Mouse (Mus musculus): Measurements from ENCODE around the gene Plekhh3.

Plekhh3 gene

DNA sequence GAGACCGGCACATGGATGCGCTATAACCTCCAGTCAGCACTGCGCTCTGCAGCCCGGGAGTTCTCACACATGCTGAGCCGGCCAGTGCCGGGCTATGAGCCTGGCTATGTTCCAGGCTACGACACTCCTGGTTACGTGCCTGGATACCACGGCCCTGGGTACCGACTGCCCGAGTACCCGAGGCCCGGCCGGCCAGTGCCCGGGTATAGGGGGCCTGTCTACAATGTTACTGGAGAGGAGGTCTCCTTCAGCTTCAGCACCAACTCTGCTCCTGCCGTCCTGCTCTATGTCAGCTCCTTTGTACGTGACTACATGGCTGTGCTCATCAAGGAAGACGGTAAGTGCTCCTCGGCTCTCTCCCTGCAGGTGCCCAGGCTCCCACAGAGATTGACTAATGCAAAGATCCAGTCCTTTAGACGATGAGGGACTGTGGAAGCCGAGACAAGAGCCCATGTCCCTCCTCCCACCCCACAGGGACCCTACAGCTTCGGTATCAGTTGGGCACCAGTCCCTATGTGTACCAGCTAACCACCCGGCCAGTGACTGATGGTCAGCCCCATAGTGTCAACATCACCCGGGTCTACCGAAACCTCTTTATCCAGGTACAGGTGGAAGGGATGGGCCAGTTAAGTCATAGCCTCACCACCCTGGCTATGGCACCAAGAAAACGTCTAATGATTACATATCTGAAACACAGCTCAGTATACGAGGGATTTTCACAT is 15.5 kb upstream of the Plekhh3 start:
- no peak for DNase-seq (ENCODE audit: low spot score)

DNA sequence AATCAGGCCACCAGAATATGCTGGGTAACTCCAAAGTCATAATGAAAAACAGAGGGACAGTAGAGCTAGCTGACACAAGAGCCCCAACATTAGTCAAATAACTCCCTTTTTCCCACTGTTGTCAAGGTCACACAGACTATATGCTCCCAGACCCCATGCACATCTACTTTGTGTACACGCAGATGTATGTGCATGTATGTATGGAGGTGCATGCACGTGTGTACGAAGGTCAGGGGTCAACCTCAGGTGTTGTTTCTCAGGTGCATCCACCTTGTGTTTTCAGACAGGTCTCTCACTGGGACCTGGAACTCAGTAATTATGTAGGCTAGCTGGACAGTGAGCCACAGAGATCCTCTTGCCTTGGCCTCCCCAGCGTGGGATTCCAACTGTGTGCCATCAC is 14.3 kb upstream of the Plekhh3 start:
- no peak for DNase-seq (ENCODE audit: low spot score)

GRCm38 (mm10) chr11:101184984-101185383 is 13.8 kb upstream of the Plekhh3 start:
- no peak for DNase-seq (ENCODE audit: low spot score)

DNA sequence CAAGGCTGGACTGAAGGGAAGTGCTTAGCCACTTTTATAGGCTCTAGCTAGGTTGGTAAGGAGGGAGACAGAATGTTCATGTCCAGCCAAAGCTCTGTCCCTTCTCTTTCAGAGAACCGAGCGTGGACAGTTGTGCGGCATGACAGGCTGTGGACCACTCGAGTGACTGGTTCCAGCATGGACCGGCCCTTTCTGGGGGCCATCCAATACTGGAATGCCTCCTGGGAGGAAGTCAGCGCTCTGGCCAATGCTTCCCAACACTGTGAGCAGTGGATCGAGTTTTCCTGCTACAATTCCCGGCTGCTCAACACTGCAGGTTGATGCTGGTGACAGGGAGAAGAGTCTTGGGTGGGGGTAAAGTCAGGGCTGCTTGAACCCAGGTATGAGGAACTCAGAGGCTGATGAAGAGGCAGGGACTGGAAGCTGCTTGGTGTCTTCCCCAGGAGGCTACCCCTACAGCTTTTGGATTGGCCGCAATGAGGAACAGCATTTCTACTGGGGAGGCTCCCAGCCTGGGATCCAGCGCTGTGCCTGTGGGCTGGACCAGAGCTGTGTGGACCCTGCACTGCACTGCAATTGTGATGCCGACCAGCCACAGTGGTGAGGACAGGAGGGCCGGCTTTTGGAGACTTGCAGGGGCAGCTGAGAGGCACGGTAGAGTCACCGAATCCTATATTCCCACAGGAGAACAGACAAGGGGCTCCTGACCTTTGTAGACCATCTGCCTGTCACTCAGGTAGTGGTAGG is 11.8 kb upstream of the Plekhh3 start:
- no peak for DNase-seq (ENCODE audit: low spot score)

DNA sequence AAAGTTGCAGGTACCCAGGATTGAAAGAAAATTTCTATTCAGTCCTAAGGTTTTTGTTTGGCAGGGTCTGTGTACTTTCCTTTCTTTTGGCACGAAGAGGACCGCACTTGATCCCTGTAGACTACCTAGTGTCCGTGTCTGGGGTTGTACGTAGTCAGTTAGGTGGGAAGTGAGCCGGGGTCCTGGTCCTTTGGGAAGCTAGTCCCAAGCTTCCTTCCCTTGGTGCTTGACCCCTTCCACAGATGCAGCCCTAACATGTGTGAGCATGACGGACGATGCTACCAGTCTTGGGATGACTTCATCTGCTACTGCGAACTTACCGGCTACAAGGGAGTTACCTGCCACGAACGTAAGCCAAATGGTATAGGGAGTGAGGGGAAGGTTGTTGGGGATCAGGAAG is 10.8 kb upstream of the Plekhh3 start:
- no peak for DNase-seq (ENCODE audit: low spot score)

DNA sequence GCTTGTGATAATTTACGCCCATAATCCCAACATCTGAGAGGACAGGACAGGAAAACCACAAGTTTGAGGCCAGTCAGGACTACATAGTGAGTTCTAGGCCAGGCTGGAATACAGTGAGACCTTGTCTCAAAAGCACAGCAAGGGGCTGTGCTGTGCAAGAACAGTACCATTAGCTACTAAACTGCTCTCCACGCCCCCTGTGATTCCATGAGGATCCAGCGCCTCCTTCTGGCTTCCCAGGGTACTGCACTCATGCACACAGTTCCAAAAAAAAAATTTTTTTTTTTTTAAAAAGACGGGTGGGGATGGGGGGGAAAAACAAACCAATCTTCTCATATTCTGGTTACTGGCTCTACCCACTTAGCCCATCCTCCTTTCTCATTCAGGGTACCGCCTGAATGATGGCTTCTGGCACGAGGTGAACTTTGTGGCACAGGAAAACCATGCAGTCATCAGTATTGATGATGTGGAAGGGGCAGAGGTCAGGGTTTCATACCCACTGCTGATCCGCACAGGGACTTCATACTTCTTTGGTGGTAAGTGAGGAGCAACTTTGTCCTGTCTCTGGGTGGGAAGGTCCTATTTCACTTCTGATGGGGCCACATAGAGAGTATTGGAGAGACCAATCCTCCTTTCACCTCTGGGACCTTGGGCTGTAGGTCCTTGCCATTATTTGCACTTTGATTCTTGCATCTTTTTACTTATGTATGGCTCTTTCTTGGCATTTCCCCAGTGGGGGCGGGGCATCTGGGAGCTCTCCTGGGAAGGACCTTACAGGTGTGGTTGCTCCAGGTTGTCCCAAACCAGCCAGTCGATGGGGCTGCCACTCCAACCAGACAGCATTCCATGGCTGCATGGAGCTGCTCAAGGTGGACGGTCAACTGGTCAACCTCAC is 9.9 kb upstream of the Plekhh3 start:
- DNase-seq (ENCODE audit: low spot score): no peak

GRCm38 (mm10) chr11:101180261-101180660 is 9.1 kb upstream of the Plekhh3 start:
- DNase-seq (ENCODE audit: low spot score): no peak

GRCm38 (mm10) chr11:101179306-101179705 is 8.2 kb upstream of the Plekhh3 start:
- no peak for DNase-seq (ENCODE audit: low spot score)

GRCm38 (mm10) chr11:101178061-101179058 is 7.2 kb upstream of the Plekhh3 start:
- DNase-seq (ENCODE audit: low spot score): no peak

DNA sequence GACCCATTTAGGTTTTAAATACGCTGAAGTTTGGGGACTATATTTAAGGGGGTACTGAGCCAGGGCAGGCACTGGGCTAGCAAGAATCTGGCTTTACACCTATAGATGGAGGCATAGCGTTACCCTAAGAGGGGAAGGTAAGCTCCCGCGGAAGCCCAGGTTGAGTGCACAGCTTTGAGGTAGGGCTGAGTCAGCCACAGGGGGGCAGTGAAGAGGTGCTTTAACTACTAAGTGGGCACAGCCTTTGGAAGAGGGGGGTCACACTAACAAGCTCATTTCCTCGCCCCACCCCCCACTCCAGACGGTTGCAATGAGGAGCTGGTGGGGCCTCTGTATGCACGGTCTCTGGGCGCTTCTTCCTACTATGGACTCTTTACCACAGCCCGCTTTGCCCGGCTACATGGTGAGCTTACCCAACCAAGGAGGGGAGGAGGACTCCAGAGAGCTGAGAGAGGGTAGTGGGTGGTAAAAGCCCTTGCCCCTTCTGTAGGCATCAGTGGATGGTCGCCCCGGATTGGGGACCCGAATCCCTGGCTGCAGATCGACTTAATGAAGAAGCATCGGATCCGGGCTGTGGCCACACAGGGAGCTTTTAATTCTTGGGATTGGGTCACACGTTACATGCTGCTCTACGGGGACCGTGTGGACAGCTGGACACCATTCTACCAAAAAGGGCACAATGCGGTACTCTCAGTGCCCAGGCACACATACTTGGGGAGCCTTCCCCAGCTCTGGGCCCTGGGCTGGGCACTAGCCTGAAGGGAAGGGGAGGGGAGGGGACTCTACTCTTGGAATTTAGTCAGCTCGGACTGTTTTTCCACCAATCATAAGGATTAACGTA is 6.0 kb upstream of the Plekhh3 start:
- DNase-seq (ENCODE audit: low spot score): no peak

DNA sequence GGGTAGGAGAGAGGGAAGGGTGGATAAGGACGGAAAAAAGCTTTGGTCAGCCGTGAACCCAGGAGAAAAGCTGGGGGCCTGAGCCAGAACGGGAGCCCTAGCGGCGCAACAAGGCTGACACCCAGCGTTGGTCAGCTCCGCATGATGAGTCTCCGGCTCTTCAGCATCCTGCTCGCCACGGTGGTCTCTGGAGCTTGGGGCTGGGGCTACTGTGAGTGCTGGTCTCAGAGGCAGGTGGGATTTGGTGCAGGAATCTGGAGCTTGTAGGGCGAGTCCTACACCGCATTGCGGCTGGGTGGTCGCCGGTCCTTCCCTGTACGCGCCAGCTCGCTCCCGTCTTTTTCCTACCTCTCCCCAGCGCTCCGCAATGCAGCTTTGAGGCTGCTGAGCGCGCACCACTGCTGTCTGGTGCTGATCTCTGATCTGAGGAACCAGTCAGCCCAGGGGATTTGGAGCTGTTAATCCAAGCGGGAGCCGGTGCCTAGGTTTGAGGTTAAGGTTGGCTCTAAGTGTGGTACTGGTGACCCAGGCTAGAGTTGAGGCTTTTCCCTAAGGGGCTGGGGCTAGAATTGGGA is 5.1 kb upstream of the Plekhh3 start:
- DNase-seq (ENCODE audit: low spot score): no peak

- no peak for DNase-seq (ENCODE audit: low spot score)
Measured at GRCm38 (mm10) chr11:101175636-101176116, 4.5 kb upstream of the Plekhh3 start.

DNA sequence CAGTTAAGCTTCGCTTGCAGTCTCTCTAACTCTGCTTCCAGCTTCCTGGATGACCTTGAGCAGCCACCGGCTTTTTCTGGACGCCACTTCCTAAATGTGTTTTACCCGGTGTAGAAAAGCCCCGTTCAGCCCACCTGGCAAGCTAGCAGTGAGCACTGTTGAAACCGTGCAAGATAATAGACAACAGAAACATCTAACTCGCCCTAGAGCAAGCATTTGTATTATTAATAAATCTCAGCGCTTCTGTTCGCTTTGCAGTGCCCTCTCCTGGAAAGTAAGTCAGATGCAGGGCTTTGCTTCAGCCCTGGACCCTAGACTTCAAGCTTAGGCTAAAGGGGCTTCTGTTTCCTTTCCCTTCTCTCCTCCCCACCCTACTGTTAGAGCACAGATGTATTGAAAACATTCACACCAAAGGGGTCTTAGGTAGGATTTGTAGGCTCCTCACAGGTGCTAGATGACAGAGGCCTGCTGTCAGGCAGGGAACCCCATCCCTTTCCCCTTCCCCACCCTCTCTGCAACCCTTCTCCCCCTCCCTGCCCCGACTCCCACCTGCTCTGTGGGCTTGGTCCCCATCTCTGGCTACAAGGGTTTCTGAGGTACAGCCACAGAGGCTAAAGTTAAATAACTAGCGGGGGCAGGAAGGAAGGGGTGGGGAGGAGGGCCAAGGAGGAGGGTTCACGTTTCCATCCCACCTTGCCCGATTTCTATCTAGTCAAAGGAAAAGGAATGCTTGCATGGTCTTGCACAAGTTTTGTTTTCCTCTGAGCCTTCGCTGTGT is 3.9 kb upstream of the Plekhh3 start, which contains the start of gene Ccr10:
TSS of gene Ccr10 (minus strand) at position 593 of the 778 bp plus-strand sequence.
- DNase-seq (ENCODE audit: low spot score): no peak

GRCm38 (mm10) chr11:101174389-101174745 is 3.2 kb upstream of the Plekhh3 start:
- no peak for DNase-seq (ENCODE audit: low spot score)

GRCm38 (mm10) chr11:101173631-101174388 is 2.7 kb upstream of the Plekhh3 start:
- no peak for DNase-seq (ENCODE audit: low spot score)

GRCm38 (mm10) chr11:101173112-101173511 is 2.0 kb upstream of the Plekhh3 start:
- no peak for DNase-seq (ENCODE audit: low spot score)

GRCm38 (mm10) chr11:101172434-101172815 is 1.3 kb upstream of the Plekhh3 start:
- DNase-seq (ENCODE audit: low spot score): no peak

GRCm38 (mm10) chr11:101171721-101172433 is 726 bp upstream of the Plekhh3 start:
- no peak for DNase-seq (ENCODE audit: low spot score)

All from urinary bladder, postnatal 10 days (tissue).